Mouse (Mus musculus) myocyte (in vitro differentiated cells): Measurements from ENCODE around the gene Scarb1. TPM values are rescaled to one million over a fixed set of nuclear protein-coding genes. Genes with fewer than 3 reads are reported as not detected.
A peak's percentile ranks its signal among the peaks of the same experiment; 100 is the strongest.

Experiments used
- H3K27me3 ChIP-seq: one replicate; pipeline ENCODE4 v1.6.1; 2011; ENCODE audit not compliant: control insufficient read depth, insufficient read depth, insufficient read length
- H3K36me3 ChIP-seq: one replicate; pipeline ENCODE4 v1.6.1; 2011; ENCODE audit not compliant: control insufficient read depth, insufficient read depth
- H3K4me2 ChIP-seq: one replicate; pipeline ENCODE4 v1.6.1; 2011; ENCODE audit warnings: low read depth, control low read depth
- H3K4me3 ChIP-seq: one replicate; pipeline ENCODE4 v1.5.1; 2011; ENCODE audit warnings: mild to moderate bottlenecking, control low read depth, moderate library complexity
- H3K79me2 ChIP-seq: one replicate; pipeline ENCODE4 v1.6.1; 2011; ENCODE audit not compliant: control insufficient read depth, insufficient read depth
- H3ac ChIP-seq: one replicate; pipeline ENCODE4 v1.6.1; 2011; ENCODE audit not compliant: control insufficient read depth, insufficient read length
- CEBPB ChIP-seq: IDR thresholded peaks from 2 replicates; pipeline ENCODE4 v1.6.1; 2011; ENCODE audit warnings: mild to moderate bottlenecking, moderate library complexity; ENCODE audit not compliant: poor library complexity, insufficient read depth, severe bottlenecking
- E2F4 ChIP-seq: IDR thresholded peaks from one replicate; pipeline ENCODE4 v1.6.1; 2011; ENCODE audit warnings: mild to moderate bottlenecking, control low read depth, moderate library complexity; ENCODE audit not compliant: insufficient read depth
- MAX ChIP-seq: IDR thresholded peaks from one replicate; pipeline ENCODE4 v1.6.1; 2011; ENCODE audit warnings: low read depth, mild to moderate bottlenecking, control low read depth
- MYOD1 ChIP-seq, 3 experiments: IDR thresholded peaks; one replicate each; pipeline ENCODE4 v1.6.1; 2011; ENCODE audit warnings: control low read depth in 2 of 3, low read depth in 2 of 3, mild to moderate bottlenecking in 2 of 3, moderate library complexity in 1 of 3; ENCODE audit not compliant: insufficient read length in 2 of 3, control insufficient read depth in 1 of 3
- MYOG ChIP-seq, 3 experiments: IDR thresholded peaks; one replicate each; pipeline ENCODE4 v1.6.1; 2011; ENCODE audit warnings: control low read depth in 2 of 3, low read depth in 2 of 3, mild to moderate bottlenecking in 2 of 3; ENCODE audit not compliant: insufficient read length in 2 of 3, control insufficient read depth in 1 of 3, insufficient read depth in 1 of 3
- POLR2A ChIP-seq: IDR thresholded peaks from one replicate; pipeline ENCODE4 v1.6.1; 2011; ENCODE audit warnings: low read depth, mild to moderate bottlenecking, control low read depth, moderate library complexity; ENCODE audit not compliant: insufficient read length
- POLR2AphosphoS2 ChIP-seq: IDR thresholded peaks from one replicate; pipeline ENCODE4 v1.6.1; 2011; ENCODE audit warnings: low read depth, control low read depth; ENCODE audit not compliant: insufficient read length
- REST ChIP-seq: IDR thresholded peaks from one replicate; pipeline ENCODE4 v1.6.1; 2011; ENCODE audit warnings: mild to moderate bottlenecking, control low read depth, moderate library complexity; ENCODE audit not compliant: insufficient read depth, insufficient read length
- SRF ChIP-seq: IDR thresholded peaks from one replicate; pipeline ENCODE4 v1.6.1; 2011; ENCODE audit warnings: low read depth; ENCODE audit not compliant: control insufficient read depth, insufficient read length
- TCF12 ChIP-seq: IDR thresholded peaks from one replicate; pipeline ENCODE4 v1.6.1; 2011; ENCODE audit warnings: mild to moderate bottlenecking, control low read depth; ENCODE audit not compliant: poor library complexity, insufficient read depth, severe bottlenecking
- TCF3 ChIP-seq: IDR thresholded peaks from one replicate; pipeline ENCODE4 v1.6.1; 2011; ENCODE audit warnings: low read depth, control low read depth; ENCODE audit not compliant: insufficient read length
- USF1 ChIP-seq: IDR thresholded peaks from one replicate; pipeline ENCODE4 v1.6.1; 2011; ENCODE audit warnings: low read depth, mild to moderate bottlenecking, control low read depth, moderate library complexity
- polyA plus RNA-seq: library from polyadenylated mRNA; unstranded; fragments of >200 nt; fragmentation: generic; extraction: Trizol; gene quantifications from one replicate; pipeline ENCODE4 v1.2.1, GENCODE M21; 2012; ENCODE audit warnings: missing spikeins

The Scarb1 gene
- polyA plus RNA-seq, 1 experiment, result 28.6 TPM

GRCm38 (mm10) chr5:125332333-125332732 lies 8.6 kb downstream of the Scarb1 start:
- no peak for TF ChIP-seq MYOG (IDR thresholded peaks at IDR 0.05; ENCODE audit: control insufficient read depth in 1 of 3, insufficient read depth in 1 of 3, insufficient read length in 2 of 3, low read depth in 2 of 3)
- no peak for TF ChIP-seq TCF3
- no peaks in the 10 kb centered on the region for H3K79me2 ChIP-seq
- no peaks in the 10 kb centered on the region for H3K36me3 ChIP-seq
- H3K27me3 ChIP-seq, result no peaks in the 10 kb centered on the region
- H3ac ChIP-seq, result no peak overlapping the region
- no peak overlapping the region for H3K4me3 ChIP-seq
- H3K4me2 ChIP-seq, result peak overlapping the region; percentile 55

GRCm38 (mm10) chr5:125331811-125332210 lies 9.1 kb downstream of the Scarb1 start:
- Histone ChIP-seq H3ac (no peak overlapping the region), H3K27me3 (no peaks in the 10 kb centered on the region), H3K79me2 (no peaks in the 10 kb centered on the region), H3K4me3 (no peak overlapping the region), H3K36me3 (no peaks in the 10 kb centered on the region), H3K4me2 (no peak overlapping the region)
- no peak for TF ChIP-seq CEBPB
- no peak for TF ChIP-seq TCF3
- TF ChIP-seq REST, result no peak
- TF ChIP-seq MYOD1 (IDR thresholded peaks at IDR 0.05; ENCODE audit: control insufficient read depth in 1 of 3, insufficient read length in 2 of 3, low read depth in 2 of 3), result no peak
- no peak for TF ChIP-seq POLR2A
- TF ChIP-seq MYOG (IDR thresholded peaks at IDR 0.05; ENCODE audit: control insufficient read depth in 1 of 3, insufficient read depth in 1 of 3, insufficient read length in 2 of 3, low read depth in 2 of 3), result no peak
- TF ChIP-seq TCF12, result no peak
- TF ChIP-seq E2F4, result no peak
- TF ChIP-seq USF1, result no peak
- no peak for TF ChIP-seq MAX

GRCm38 (mm10) chr5:125331094-125331493 lies 9.8 kb downstream of the Scarb1 start:
- H3K79me2 ChIP-seq, result no peaks in the 10 kb centered on the region
- TF ChIP-seq TCF12 (no peak), SRF (no peak), CEBPB (no peak), E2F4 (no peak)
- H3ac ChIP-seq, result no peak overlapping the region
- no peaks in the 10 kb centered on the region for H3K27me3 ChIP-seq
- no peaks in the 10 kb centered on the region for H3K36me3 ChIP-seq
- no peak overlapping the region for H3K4me3 ChIP-seq
- H3K4me2 ChIP-seq, result no peak overlapping the region

GRCm38 (mm10) chr5:125330656-125331055 lies 10.2 kb downstream of the Scarb1 start:
- H3K4me3 ChIP-seq, result no peak overlapping the region
- no peak overlapping the region for H3ac ChIP-seq
- H3K36me3 ChIP-seq, result no peaks in the 10 kb centered on the region
- TF ChIP-seq POLR2AphosphoS2 (no peak), SRF (no peak), MYOD1 (IDR thresholded peaks at IDR 0.05; ENCODE audit: control insufficient read depth in 1 of 3, insufficient read length in 2 of 3, low read depth in 2 of 3) (no peak), MYOG (IDR thresholded peaks at IDR 0.05; ENCODE audit: control insufficient read depth in 1 of 3, insufficient read depth in 1 of 3, insufficient read length in 2 of 3, low read depth in 2 of 3) (no peak), REST (no peak), MAX (no peak), TCF3 (no peak), POLR2A (no peak), CEBPB (no peak), TCF12 (no peak), USF1 (no peak)
- H3K79me2 ChIP-seq, result no peaks in the 10 kb centered on the region
- no peaks in the 10 kb centered on the region for H3K27me3 ChIP-seq
- H3K4me2 ChIP-seq, result no peak overlapping the region

- Histone ChIP-seq H3K27me3 (no peaks in the 10 kb centered on the region), H3K79me2 (no peaks in the 10 kb centered on the region), H3K4me3 (no peak overlapping the region), H3K4me2 (no peak overlapping the region), H3ac (no peak overlapping the region), H3K36me3 (no peaks in the 10 kb centered on the region)
- TF ChIP-seq REST (no peak), SRF (no peak), POLR2AphosphoS2 (no peak), TCF12 (no peak)
Measured at GRCm38 (mm10) chr5:125330191-125330590, 10.7 kb downstream of the Scarb1 start.
